Mouse (Mus musculus): ENCODE results near the gene Igsf3.

DNA sequence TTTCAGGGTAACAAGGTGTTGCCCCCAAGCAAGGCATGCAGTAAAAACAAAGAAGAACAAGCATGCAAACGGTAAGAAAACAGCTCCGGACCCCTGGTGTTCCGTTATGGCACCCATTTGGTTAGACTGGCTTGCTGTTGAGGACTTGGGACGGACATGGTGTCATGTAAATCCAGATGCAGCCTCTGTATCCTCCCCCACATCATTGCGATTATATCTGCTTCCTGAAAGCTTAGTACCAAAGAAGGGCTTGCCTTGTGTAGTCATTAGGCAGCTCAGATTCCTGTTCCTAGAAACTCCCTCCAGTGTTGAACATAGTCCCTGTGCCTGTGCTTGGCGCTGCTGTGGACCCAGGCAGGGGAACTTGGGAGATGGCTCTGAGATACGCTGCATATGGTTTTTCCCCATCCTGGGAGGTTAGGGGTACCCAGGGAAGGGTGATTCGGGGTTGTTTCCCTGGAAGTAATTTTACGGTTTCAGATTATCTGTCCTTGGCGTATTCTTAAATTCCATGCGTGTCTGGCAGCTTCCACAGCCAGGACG, 60.2 kb downstream of the Igsf3 start:
- TF ChIP-seq CTCF (IDR thresholded peaks at IDR 0.05; ENCODE audit: borderline replicate concordance, extremely low read depth, insufficient read depth, insufficient read length), result no peak
- TF ChIP-seq POLR2A (IDR thresholded peaks at IDR 0.05; ENCODE audit: borderline replicate concordance, extremely low read depth, insufficient read depth, insufficient read length, poor library complexity, severe bottlenecking), result no peak

Data from brain, embryonic 14.5 days (tissue).